Mouse (Mus musculus) testis, postnatal 10 days (tissue): ENCODE results near the gene Pcp4.
"Not testable (repeated sequence)": the region's sequence is repeated elsewhere in the genome, so short reads cannot be mapped to it uniquely, and the experiment has no call there.

ENCODE experiments used
- DNase-seq: peaks from one replicate; pipeline ENCODE4 v3.0.0; 2021; ENCODE audit warnings: low spot score

Gene Pcp4

DNA sequence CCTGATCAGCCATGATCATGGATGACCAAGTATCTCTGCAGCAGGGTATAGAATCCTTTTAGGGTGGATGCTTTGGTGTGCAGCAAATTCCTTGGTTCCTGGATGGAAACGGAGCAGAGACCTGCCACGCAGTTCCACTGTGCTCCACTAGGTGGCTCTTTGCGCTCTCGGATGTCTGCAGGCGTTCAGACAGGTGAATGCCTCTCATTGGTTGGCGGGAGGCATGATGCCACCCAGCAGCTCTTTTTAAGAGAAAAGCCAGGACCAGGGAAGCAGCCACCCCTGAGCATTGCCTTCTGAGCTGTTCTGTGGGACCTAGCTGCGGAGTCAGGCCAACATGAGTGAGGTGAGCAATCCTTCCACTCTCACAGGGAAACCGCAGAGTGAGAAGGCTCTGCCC, at the start of gene Pcp4:
Pcp4 (plus strand) TSS at position 162 of the 400 bp plus-strand sequence.
- peak; percentile 89 for DNase-seq

- peak; percentile 14 for DNase-seq
Measured at GRCm38 (mm10) chr16:96425044-96425443, 42.4 kb upstream of the Pcp4 start.

GRCm38 (mm10) chr16:96426671-96427070, 40.7 kb upstream of the Pcp4 start:
- DNase-seq = peak; percentile 30

- peak; percentile 27 for DNase-seq
Measured at GRCm38 (mm10) chr16:96429046-96429445, 38.4 kb upstream of the Pcp4 start.

DNA sequence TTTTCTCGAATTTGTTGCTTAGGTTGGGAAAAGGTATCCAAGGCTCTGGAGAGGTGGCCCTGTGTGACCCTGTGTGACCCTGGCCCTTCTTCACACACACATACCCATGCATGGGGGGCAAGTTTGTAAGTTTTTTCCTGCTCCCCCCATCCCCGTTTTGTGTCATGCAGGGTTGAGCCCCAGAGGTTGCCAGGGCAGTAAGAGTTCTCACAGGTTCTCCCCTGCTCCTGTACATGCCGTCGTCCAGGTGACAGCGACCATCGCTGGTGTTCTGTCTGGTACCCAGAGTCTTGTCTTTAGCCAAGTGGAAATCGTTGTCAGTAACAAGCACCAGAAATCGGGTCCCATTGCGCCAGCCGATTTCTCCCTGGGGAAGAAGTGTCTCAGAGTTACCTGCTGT, 34.1 kb upstream of the Pcp4 start:
- peak; percentile 30 for DNase-seq

DNA sequence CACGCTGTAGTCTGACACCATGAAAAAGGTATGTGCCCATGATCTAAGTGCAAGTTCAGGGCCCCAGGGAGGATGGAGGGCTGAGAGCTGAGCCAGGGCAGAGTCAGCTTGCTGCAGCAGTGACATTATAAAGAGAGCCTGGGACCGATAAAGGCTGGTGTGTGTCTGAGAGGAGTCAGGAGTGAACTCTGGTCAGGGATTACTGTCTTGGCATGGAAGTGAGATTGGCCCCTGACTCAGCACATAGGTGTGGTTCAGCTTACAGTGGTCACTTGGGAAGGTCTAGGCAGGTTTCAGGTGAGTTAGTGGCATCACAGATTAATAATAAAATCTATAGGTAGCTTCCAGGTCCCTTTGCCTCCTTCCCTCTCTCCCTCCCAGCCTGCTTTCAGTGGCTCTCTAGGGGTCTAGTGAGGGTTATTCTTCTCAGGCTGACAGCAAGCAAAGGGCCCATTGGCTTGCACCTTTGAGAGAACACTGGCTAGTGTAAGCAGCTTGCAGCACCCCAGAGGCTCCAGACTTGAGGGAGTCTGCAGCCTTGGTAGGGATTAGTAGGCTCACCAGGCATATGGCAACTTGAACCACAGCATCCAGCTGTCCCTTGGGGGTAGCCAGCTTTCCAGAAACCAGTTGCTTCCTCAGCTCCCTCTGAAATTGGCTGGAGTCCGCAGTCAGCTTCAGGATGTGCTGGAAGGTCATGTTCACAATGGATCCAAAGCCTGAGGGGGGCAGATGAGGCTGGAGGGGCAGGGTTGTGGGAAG, 33.2 kb upstream of the Pcp4 start:
- peak; percentile 30 for DNase-seq

DNA sequence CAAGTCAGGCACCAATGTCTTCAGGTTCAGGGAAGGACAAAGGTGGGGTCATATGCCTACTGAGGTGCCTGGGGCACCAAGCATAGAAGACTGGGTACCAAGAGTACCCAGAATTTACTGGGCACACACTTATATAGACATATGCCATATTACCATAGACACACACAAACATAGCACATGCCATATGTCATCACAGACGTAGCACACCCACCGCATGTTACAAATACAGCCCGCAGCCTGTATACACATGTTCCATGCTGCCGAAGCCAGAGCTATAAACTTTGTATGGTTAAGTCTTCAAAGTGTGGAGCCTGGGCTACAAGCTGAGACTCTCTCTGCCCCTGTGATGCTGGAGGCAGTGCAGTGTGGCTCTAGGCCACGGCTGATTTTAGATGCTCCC, 28.5 kb upstream of the Pcp4 start:
- DNase-seq = no peak

DNA sequence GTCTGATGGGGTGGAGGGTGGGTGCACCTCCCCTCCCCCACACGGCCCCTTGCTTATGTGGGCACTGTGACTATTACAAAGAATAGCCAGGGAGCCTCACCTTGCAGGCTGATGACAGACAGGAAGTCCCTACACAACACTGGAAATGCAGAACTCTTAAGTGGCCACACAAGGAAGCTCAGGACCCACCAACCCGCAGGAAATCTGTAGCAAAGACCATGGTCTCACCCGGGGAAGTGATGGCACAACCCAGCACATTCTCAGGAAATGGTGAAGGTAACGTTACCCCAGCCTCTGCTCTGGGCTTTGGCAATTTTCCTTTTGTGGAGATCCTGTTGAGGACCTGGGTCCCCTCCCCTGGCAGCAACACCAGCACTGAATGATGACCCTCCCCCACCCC, 27.7 kb upstream of the Pcp4 start:
- DNase-seq = no peak

GRCm38 (mm10) chr16:96440871-96441270, 26.5 kb upstream of the Pcp4 start:
- DNase-seq = no peak

DNA sequence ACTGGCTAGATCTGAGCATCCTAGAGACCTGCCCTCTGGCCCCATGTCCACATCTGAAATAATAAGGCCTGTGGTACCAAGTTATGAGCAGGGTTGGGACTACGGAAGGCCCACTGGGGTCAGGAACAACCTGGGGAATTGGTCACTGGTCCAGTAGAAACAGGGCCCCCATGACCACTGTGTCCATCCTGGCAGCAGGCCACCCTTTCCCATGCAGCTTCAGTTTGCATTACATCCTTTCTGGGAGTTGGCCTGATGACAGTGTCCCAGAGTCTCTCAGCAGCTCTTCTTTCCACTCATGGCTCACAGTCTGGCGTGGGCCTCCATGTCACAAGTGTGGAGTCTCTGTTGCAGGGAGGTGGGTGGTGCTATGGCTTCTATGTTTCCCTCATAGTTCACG, 25.6 kb upstream of the Pcp4 start:
- no peak for DNase-seq

DNA sequence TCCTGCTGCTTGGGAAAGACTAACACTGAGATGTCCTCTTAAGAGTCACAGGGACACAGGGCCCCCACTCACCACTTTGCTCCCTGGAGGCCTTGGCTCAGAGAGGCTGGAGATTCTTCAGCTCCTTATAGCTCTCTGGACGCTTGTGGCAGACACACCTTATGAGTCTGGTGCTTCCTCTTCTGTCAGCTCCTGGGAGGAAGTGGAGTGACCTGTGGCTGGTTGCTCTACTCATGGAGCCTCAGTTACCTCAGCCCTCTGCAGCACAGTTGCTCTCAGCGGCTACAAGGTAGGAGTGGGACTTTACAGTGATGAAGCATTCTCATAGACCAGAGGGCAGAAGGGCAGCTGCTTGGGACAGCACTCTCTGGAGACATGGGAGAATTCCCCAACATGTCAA, 23.9 kb upstream of the Pcp4 start, which contains the start of gene Itgb2l:
Itgb2l (minus strand) TSS at position 152 of the 400 bp plus-strand sequence.
- no peak for DNase-seq

GRCm38 (mm10) chr16:96450871-96451270, 16.5 kb upstream of the Pcp4 start:
- DNase-seq = not testable (repeated sequence)

DNA sequence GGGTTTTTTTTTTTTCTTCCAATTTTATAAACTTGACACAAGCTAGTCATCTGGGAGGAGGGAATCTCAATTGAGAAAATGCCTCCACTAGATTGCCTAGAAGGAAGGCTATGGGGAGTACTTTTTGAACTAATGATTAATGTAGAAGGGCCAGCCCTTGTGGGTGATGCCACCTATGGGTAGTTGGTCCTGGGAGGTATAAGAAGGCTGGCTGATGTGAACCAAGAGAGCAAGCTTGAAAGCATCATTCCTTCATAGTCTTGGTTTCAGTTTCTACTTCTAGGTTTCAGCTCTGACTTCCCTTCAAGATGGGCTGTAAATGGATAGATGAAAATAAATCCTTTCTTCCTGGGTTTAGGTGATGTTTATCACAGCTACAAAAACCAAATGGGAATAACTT, 13.3 kb upstream of the Pcp4 start:
- no peak for DNase-seq

DNA sequence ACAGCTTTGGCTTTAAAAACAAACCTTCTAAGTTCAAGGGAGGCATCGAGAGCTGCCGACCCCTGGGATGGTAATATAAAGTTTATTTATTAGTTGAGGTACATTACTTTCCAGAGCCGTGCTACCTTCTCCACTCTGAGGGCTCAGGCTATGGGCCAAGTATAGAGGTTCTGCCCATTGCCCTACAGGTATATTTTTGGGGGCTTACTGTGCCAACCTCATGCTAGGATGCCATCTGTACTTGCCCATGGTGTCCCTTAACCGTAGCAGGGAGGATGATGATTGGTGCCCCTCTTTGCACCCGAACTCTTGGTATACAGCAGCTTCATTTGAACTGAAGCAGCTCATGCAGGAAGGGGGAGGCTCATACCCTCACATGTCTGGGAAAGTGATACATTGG, 9.8 kb upstream of the Pcp4 start:
- no peak for DNase-seq

DNA sequence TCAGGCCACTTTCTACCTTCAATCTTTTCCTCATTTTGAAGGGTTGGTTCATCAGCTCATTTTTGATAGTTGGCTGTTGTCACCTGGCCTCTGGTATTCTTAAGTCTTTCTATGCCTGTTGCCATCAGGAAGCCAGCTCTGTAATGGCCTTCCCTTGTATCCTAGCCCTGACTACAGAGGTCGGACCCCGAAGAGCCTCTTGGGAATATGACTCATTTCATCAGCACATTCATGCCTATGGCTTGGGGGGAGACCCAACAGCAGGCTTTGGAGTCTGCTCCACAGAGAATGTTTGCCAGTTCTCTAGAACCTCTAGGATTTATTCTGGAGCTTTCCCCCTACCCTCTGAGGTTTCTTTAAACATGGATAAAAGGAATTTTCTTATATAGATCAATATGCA, 8.1 kb upstream of the Pcp4 start:
- no peak for DNase-seq

DNA sequence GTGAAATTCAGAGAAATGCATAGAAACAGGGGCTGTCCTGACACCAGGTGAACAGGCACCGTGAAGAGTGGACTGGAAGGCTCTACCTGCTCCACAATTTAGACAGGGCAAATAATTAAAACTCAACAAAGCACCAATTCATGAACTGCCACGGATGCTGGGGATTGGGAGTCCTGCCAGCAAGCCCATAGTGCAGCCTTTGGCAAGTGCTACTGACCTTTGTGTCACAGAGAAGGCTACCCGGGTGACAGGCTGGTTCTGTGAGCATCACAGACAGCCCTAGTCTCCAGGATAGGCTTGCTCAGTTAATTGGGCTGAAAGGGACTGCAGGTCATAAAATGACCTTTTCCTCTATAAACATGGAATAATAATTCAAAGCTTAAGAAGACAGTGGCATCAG, 6.6 kb upstream of the Pcp4 start:
- no peak for DNase-seq

DNA sequence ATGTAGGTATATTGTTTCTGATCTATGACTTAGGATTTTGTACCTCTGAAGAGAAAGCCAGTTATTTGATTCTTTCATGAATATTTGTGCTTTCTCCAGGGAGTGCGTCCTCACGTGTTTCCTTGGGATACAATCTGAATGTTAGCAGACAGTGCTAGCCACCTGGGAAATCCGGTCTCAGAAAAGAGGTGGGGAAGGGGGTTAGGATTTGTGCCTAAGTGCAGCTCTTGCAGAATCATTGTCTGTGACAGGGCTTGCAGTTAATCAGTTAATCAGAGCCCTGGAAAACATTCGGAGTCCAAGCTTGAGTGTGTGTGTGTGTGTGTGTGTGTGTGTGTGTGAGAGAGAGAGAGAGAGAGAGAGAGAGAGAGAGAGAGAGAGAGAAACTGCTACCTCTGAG, 605 bp downstream of the Pcp4 start:
- DNase-seq = no peak

GRCm38 (mm10) chr16:96468698-96469097, 1.3 kb downstream of the Pcp4 start:
- DNase-seq = peak; percentile 83

GRCm38 (mm10) chr16:96469640-96470039, 2.2 kb downstream of the Pcp4 start:
- no peak for DNase-seq

GRCm38 (mm10) chr16:96472361-96472760, 5.0 kb downstream of the Pcp4 start:
- DNase-seq = no peak

GRCm38 (mm10) chr16:96472816-96473215, 5.4 kb downstream of the Pcp4 start:
- no peak for DNase-seq

DNA sequence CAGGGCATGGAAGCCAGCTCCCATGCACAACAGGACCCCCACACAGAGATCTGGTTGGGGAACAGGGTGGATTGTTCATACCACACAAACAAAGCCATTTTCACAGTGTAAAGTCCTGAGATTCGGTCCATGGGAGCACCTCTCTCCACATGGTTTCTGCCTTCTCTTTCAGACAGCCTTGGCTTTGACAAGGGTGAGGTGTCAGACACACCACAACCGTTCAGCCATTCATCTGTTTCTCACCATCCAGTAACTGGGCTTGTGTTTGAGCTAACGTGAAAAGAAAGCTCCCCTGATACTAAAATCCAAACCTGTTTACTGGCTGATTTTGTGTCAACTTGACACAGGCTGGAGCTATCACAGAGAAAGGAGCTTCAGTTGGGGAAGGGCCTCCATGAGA, 6.8 kb downstream of the Pcp4 start:
- DNase-seq = no peak

DNA sequence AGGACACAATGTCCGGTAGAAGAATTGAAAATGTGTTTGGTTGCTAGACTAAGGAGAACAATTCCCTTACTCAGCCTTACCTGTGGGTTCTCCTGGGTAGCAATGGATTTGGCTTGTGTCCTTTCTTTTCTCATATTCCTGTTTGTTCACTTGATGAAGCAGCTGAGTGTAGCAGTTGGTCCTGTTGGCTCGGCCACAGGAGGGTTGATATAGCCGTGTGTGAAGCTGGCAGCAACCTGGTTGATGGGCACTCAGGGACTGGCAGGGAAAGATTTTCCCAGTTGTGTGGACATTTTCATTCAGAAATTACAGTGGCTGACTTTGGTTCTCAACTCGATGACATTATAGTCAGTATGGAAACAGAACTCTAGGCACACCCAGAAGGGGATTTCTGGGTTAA, 14.4 kb downstream of the Pcp4 start:
- no peak for DNase-seq

GRCm38 (mm10) chr16:96487007-96487684, 19.7 kb downstream of the Pcp4 start:
- DNase-seq = no peak
